Mouse (Mus musculus) left cerebral cortex, adult 2 months (tissue): ENCODE data around the gene Tmem184c. TPM values are rescaled to one million over a fixed set of nuclear protein-coding genes. Genes with fewer than 3 reads are reported as not detected.

Experiments
- DNase-seq, 2 experiments: peaks; one replicate each; pipeline ENCODE4 v3.0.0; 2021 to 2022; ENCODE audit warnings: low spot score in 2 of 2, mixed read lengths in 1 of 2; ENCODE audit errors: extremely low spot score in 1 of 2
- H3K27ac ChIP-seq: fragments of 200-600 bp; 2 replicates; pipeline ENCODE4 v1.8.1; 2022
- H3K4me3 ChIP-seq: fragments of 200-600 bp; 2 replicates; pipeline ENCODE4 v1.8.1; 2022
- CTCF ChIP-seq: fragments of 200-600 bp; IDR thresholded peaks from 2 replicates; pipeline ENCODE4 v1.8.1; 2022; ENCODE audit warnings: antibody characterized with exemption, mild to moderate bottlenecking, moderate library complexity
- intact Hi-C: fragments of 180-260 bp; cut with DNase I; formaldehyde crosslinking; loops from one replicate; pipeline ENCODE4 v1.15.1; 2025
- total RNA-seq, 2 experiments: library from RNA; stranded (reverse); gene quantifications; 2 replicates each; pipeline ENCODE4 v1.2.3; 2021

The Tmem184c gene
- total RNA-seq, 2 experiments from 2014 or later, result 60.9 to 63.7 TPM

GRCm38 (mm10) chr8:77617916-77618315 is 7.4 kb upstream of the Tmem184c start:
- Histone ChIP-seq H3K27ac (no peak overlapping the region), H3K4me3 (no peak overlapping the region)
- DNase-seq, result no peak
- TF ChIP-seq CTCF, result peak; percentile 37
- intact Hi-C loops, result no loop called here

GRCm38 (mm10) chr8:77609621-77610020 is 877 bp downstream of the Tmem184c start:
- Histone ChIP-seq H3K27ac (no peak overlapping the region), H3K4me3 (peak overlapping the region; percentile 64)
- TF ChIP-seq CTCF, result no peak
- intact Hi-C loops, result no loop called here
- DNase-seq, result no peak

GRCm38 (mm10) chr8:77584174-77584573 is 26.3 kb downstream of the Tmem184c start:
- intact Hi-C loops, result no loop called here
- H3K27ac ChIP-seq, result no peak overlapping the region
- H3K4me3 ChIP-seq, result no peak overlapping the region
- no peak for TF ChIP-seq CTCF
- no peak for DNase-seq

- no peak overlapping the region for H3K27ac ChIP-seq
- TF ChIP-seq CTCF, result no peak
- no peak for DNase-seq
- intact Hi-C loops, result no loop called here
- H3K4me3 ChIP-seq, result no peak overlapping the region
Measured at GRCm38 (mm10) chr8:77577674-77578073, 32.8 kb downstream of the Tmem184c start.

- H3K4me3 ChIP-seq, result no peak overlapping the region
- intact Hi-C loops, result no loop called here
- DNase-seq, result no peak
- peak; percentile 49 for TF ChIP-seq CTCF
- no peak overlapping the region for H3K27ac ChIP-seq
Measured at GRCm38 (mm10) chr8:77574229-77574628, 36.3 kb downstream of the Tmem184c start.

GRCm38 (mm10) chr8:77561441-77561840 is 49.1 kb downstream of the Tmem184c start:
- intact Hi-C loops, result loop anchor here (5.0 kb wide), 1 partner anchor 36 kb away; no protein-coding TSS in a partner anchor
- no peak overlapping the region for H3K27ac ChIP-seq
- no peak for TF ChIP-seq CTCF
- no peak overlapping the region for H3K4me3 ChIP-seq
- DNase-seq, result no peak

GRCm38 (mm10) chr8:77552491-77552890 is 58.0 kb downstream of the Tmem184c start:
- intact Hi-C loops, result no loop called here
- no peak overlapping the region for H3K27ac ChIP-seq
- DNase-seq, result no peak
- no peak overlapping the region for H3K4me3 ChIP-seq
- TF ChIP-seq CTCF, result no peak

- Histone ChIP-seq H3K27ac (no peak overlapping the region; the same call in 1 of the 2 replicates), H3K4me3 (peak overlapping the region; percentile 93)
- intact Hi-C loops, result no loop called here
- peak; percentile 62 for TF ChIP-seq CTCF
- DNase-seq, result no peak
Measured at GRCm38 (mm10) chr8:77549881-77550580, 60.5 kb downstream of the Tmem184c start.

- H3K4me3 ChIP-seq, result peak within 1 kb of the TSS; percentile 93
- TF ChIP-seq CTCF, result no peak; the same call in 1 of the 2 replicates
- intact Hi-C loops, result no loop called here
- DNase-seq, result peak; percentile 93 to 96
- H3K27ac ChIP-seq, result peak within 1 kb of the TSS; percentile 88
Measured at GRCm38 (mm10) chr8:77549121-77549706, 61.3 kb downstream of the Tmem184c start, which contains the start of gene Prmt9. Prmt9 (plus strand) TSS chr8:77549397.

Other genes starting within 250 kb of the Tmem184c start
- gene Arhgap10, start 92.7 kb downstream of the Tmem184c start, total RNA-seq, result 10 to 100 TPM; 39.2 to 40.1 TPM
- gene Prmt9, start 61.3 kb downstream of the Tmem184c start, total RNA-seq, result 10 to 100 TPM; 17.5 to 20.7 TPM
- 1 to 10 TPM; 2.8 to 3.5 TPM for gene Ednra, start 113.8 kb upstream of the Tmem184c start, total RNA-seq